Mouse (Mus musculus): Measurements from ENCODE around the gene Paqr9.
A peak's percentile ranks its signal among the peaks of the same experiment; 100 is the strongest.
"Not testable (repeated sequence)": the region's sequence is repeated elsewhere in the genome, so short reads cannot be mapped to it uniquely, and the experiment has no call there.

Paqr9 gene

GRCm38 (mm10) chr9:95559059-95559935 lies at the start of gene Paqr9:
TSS of gene Paqr9 (plus strand) at chr9:95559657.
- DNase-seq (ENCODE audit: low spot score) = no peak

GRCm38 (mm10) chr9:95510693-95511404 lies 48.6 kb upstream of the Paqr9 start:
- DNase-seq (ENCODE audit: low spot score) = no peak

GRCm38 (mm10) chr9:95511472-95512330 lies 47.8 kb upstream of the Paqr9 start, which contains the start of gene U2surp:
TSS of gene U2surp (minus strand) at chr9:95511996.
- DNase-seq (ENCODE audit: low spot score) = peak; percentile 93

- DNase-seq (ENCODE audit: low spot score) = no peak
These were observed 47.0 kb upstream of the Paqr9 start for GRCm38 (mm10) chr9:95512331-95513030.

GRCm38 (mm10) chr9:95513776-95514175 lies 45.7 kb upstream of the Paqr9 start:
- DNase-seq (ENCODE audit: low spot score) = no peak

- DNase-seq (ENCODE audit: low spot score) = not testable (repeated sequence)
These were observed 45.1 kb upstream of the Paqr9 start for GRCm38 (mm10) chr9:95514361-95514760.

- no peak for DNase-seq (ENCODE audit: low spot score)
These were observed 38.9 kb upstream of the Paqr9 start for GRCm38 (mm10) chr9:95520563-95520962.

- DNase-seq (ENCODE audit: low spot score) = no peak
These were observed 38.4 kb upstream of the Paqr9 start for GRCm38 (mm10) chr9:95521031-95521430.

GRCm38 (mm10) chr9:95521566-95521965 lies 37.9 kb upstream of the Paqr9 start:
- no peak for DNase-seq (ENCODE audit: low spot score)

GRCm38 (mm10) chr9:95522561-95522960 lies 36.9 kb upstream of the Paqr9 start:
- no peak for DNase-seq (ENCODE audit: low spot score)

GRCm38 (mm10) chr9:95525376-95525775 lies 34.1 kb upstream of the Paqr9 start:
- DNase-seq (ENCODE audit: low spot score) = no peak

GRCm38 (mm10) chr9:95525961-95526360 lies 33.5 kb upstream of the Paqr9 start:
- DNase-seq (ENCODE audit: low spot score) = no peak

GRCm38 (mm10) chr9:95527676-95528075 lies 31.8 kb upstream of the Paqr9 start:
- no peak for DNase-seq (ENCODE audit: low spot score)

GRCm38 (mm10) chr9:95531144-95531543 lies 28.3 kb upstream of the Paqr9 start:
- DNase-seq (ENCODE audit: low spot score) = no peak

GRCm38 (mm10) chr9:95533817-95534216 lies 25.6 kb upstream of the Paqr9 start:
- DNase-seq (ENCODE audit: low spot score) = no peak

- no peak for DNase-seq (ENCODE audit: low spot score)
These were observed 20.2 kb upstream of the Paqr9 start for GRCm38 (mm10) chr9:95539176-95539800.

GRCm38 (mm10) chr9:95540487-95540886 lies 19.0 kb upstream of the Paqr9 start:
- DNase-seq (ENCODE audit: low spot score) = no peak

GRCm38 (mm10) chr9:95541208-95541607 lies 18.2 kb upstream of the Paqr9 start:
- no peak for DNase-seq (ENCODE audit: low spot score)

- no peak for DNase-seq (ENCODE audit: low spot score)
These were observed 17.6 kb upstream of the Paqr9 start for GRCm38 (mm10) chr9:95541650-95542432.

- DNase-seq (ENCODE audit: low spot score) = no peak
These were observed 17.0 kb upstream of the Paqr9 start for GRCm38 (mm10) chr9:95542475-95542874.
